Mouse (Mus musculus): Measurements from ENCODE around the gene Tmem86b. TPM values are rescaled to one million over a fixed set of nuclear protein-coding genes. Genes with fewer than 3 reads are reported as not detected.

The Tmem86b gene
- polyA plus RNA-seq, 1 experiment from 2014 or later: 0.22 TPM

GRCm38 (mm10) chr7:4654221-4654620 is 23.0 kb upstream of the Tmem86b start:
- Histone ChIP-seq H3K27ac (replicated peaks) (peak overlapping the region; percentile 81), H3K9ac (ENCODE audit: low read length) (peak overlapping the region; percentile 35; the same call in 1 of the 2 replicates), H3K27me3 (ENCODE audit: control insufficient read depth, insufficient read depth, low read length) (no peaks in the 10 kb centered on the region), H3K4me1 (replicated peaks; ENCODE audit: control insufficient read depth, insufficient read depth) (0 out of 2 replicates have a peak, but pooled peaks cover 7% of the 10 kb centered on the region), H3K9me3 (ENCODE audit: control insufficient read depth, low read length) (no peaks in the 10 kb centered on the region), H3K36me3 (ENCODE audit: control insufficient read depth, insufficient read depth, low read length) (no peaks in the 10 kb centered on the region; the same call in 1 of the 2 replicates), H3K4me3 (ENCODE audit: low read depth, low read length) (no peak overlapping the region), H3K4me2 (replicated peaks; ENCODE audit: low read depth) (peak overlapping the region; percentile 32; the same call in 1 of the 2 replicates)
- DNase-seq (ENCODE audit: low spot score) (no peak), ATAC-seq (ENCODE audit: low FRiP score, low TSS enrichment) (no peak)
- no peak for TF ChIP-seq CTCF (IDR thresholded peaks at IDR 0.05; ENCODE audit: low read depth)
- no peak for TF ChIP-seq EP300 (optimal IDR thresholded peaks at IDR 0.05)
- 58% methylated on average over 2 of the region's 2 CpGs for WGBS

- WGBS: 68% methylated on average over 7 of the region's 7 CpGs
- DNase-seq (ENCODE audit: low spot score) (no peak), ATAC-seq (ENCODE audit: low FRiP score, low TSS enrichment) (no peak)
- Histone ChIP-seq H3K4me1 (replicated peaks; ENCODE audit: control insufficient read depth, insufficient read depth) (0 out of 2 replicates have a peak, but pooled peaks cover 7% of the 10 kb centered on the region), H3K27ac (replicated peaks) (peak overlapping the region; percentile 81), H3K4me2 (replicated peaks; ENCODE audit: low read depth) (peak overlapping the region; percentile 32; the same call in 1 of the 2 replicates), H3K9me3 (ENCODE audit: control insufficient read depth, low read length) (no peaks in the 10 kb centered on the region), H3K27me3 (ENCODE audit: control insufficient read depth, insufficient read depth, low read length) (no peaks in the 10 kb centered on the region), H3K36me3 (ENCODE audit: control insufficient read depth, insufficient read depth, low read length) (no peaks in the 10 kb centered on the region; the same call in 1 of the 2 replicates), H3K9ac (ENCODE audit: low read length) (peak overlapping the region; percentile 35; the same call in 1 of the 2 replicates), H3K4me3 (ENCODE audit: low read depth, low read length) (no peak overlapping the region)
- TF ChIP-seq EP300 (optimal IDR thresholded peaks at IDR 0.05) (no peak), CTCF (IDR thresholded peaks at IDR 0.05; ENCODE audit: low read depth) (no peak)
Measured at GRCm38 (mm10) chr7:4653780-4654179, 22.6 kb upstream of the Tmem86b start.

- no peak for ATAC-seq (ENCODE audit: low FRiP score, low TSS enrichment)
- no peaks in the 10 kb centered on the region; the same call in 1 of the 2 replicates for H3K36me3 ChIP-seq (ENCODE audit: control insufficient read depth, insufficient read depth, low read length)
- no peak overlapping the region for H3K9ac ChIP-seq (ENCODE audit: low read length)
- H3K9me3 ChIP-seq (ENCODE audit: control insufficient read depth, low read length): no peaks in the 10 kb centered on the region
- peak overlapping the region; percentile 81; the same call in 1 of the 2 replicates for H3K27ac ChIP-seq (replicated peaks)
- no peak overlapping the region; the same call in 1 of the 2 replicates for H3K4me2 ChIP-seq (replicated peaks; ENCODE audit: low read depth)
- H3K4me1 ChIP-seq (replicated peaks; ENCODE audit: control insufficient read depth, insufficient read depth): 0 out of 2 replicates have a peak, but pooled peaks cover 7% of the 10 kb centered on the region
- H3K27me3 ChIP-seq (ENCODE audit: control insufficient read depth, insufficient read depth, low read length): no peaks in the 10 kb centered on the region
- DNase-seq (ENCODE audit: low spot score): no peak
- no peak for TF ChIP-seq CTCF (IDR thresholded peaks at IDR 0.05; ENCODE audit: low read depth)
- no peak for TF ChIP-seq EP300 (optimal IDR thresholded peaks at IDR 0.05)
- no peak overlapping the region for H3K4me3 ChIP-seq (ENCODE audit: low read depth, low read length)
- 76% methylated on average over 5 of the region's 5 CpGs for WGBS
Measured at GRCm38 (mm10) chr7:4653351-4653750, 22.1 kb upstream of the Tmem86b start.

GRCm38 (mm10) chr7:4652726-4653125 is 21.5 kb upstream of the Tmem86b start:
- WGBS: 84% methylated on average over 5 of the region's 5 CpGs
- Histone ChIP-seq H3K27me3 (ENCODE audit: control insufficient read depth, insufficient read depth, low read length) (no peaks in the 10 kb centered on the region), H3K4me2 (replicated peaks; ENCODE audit: low read depth) (no peak overlapping the region), H3K27ac (replicated peaks) (no peak overlapping the region), H3K4me3 (ENCODE audit: low read depth, low read length) (no peak overlapping the region), H3K9me3 (ENCODE audit: control insufficient read depth, low read length) (no peaks in the 10 kb centered on the region), H3K4me1 (replicated peaks; ENCODE audit: control insufficient read depth, insufficient read depth) (0 out of 2 replicates have a peak, but pooled peaks cover 7% of the 10 kb centered on the region), H3K9ac (ENCODE audit: low read length) (no peak overlapping the region), H3K36me3 (ENCODE audit: control insufficient read depth, insufficient read depth, low read length) (no peaks in the 10 kb centered on the region; the same call in 1 of the 2 replicates)
- no peak for TF ChIP-seq CTCF (IDR thresholded peaks at IDR 0.05; ENCODE audit: low read depth)
- no peak for TF ChIP-seq EP300 (optimal IDR thresholded peaks at IDR 0.05)
- no peak for ATAC-seq (ENCODE audit: low FRiP score, low TSS enrichment)
- no peak for DNase-seq (ENCODE audit: low spot score)

GRCm38 (mm10) chr7:4651581-4651980 is 20.4 kb upstream of the Tmem86b start:
- 56% methylated on average over 8 of the region's 8 CpGs for WGBS
- no peak for DNase-seq (ENCODE audit: low spot score)
- Histone ChIP-seq H3K9me3 (ENCODE audit: control insufficient read depth, low read length) (no peaks in the 10 kb centered on the region), H3K9ac (ENCODE audit: low read length) (no peak overlapping the region), H3K4me2 (replicated peaks; ENCODE audit: low read depth) (no peak overlapping the region), H3K27ac (replicated peaks) (no peak overlapping the region), H3K27me3 (ENCODE audit: control insufficient read depth, insufficient read depth, low read length) (no peaks in the 10 kb centered on the region), H3K4me1 (replicated peaks; ENCODE audit: control insufficient read depth, insufficient read depth) (0 out of 2 replicates have a peak, but pooled peaks cover 7% of the 10 kb centered on the region), H3K4me3 (ENCODE audit: low read depth, low read length) (no peak overlapping the region), H3K36me3 (ENCODE audit: control insufficient read depth, insufficient read depth, low read length) (peaks cover under 1% of the 10 kb centered on the region)
- peak; percentile 43; the same call in 1 of the 2 replicates for ATAC-seq (ENCODE audit: low FRiP score, low TSS enrichment)
- TF ChIP-seq CTCF (IDR thresholded peaks at IDR 0.05; ENCODE audit: low read depth): no peak
- TF ChIP-seq EP300 (optimal IDR thresholded peaks at IDR 0.05): no peak

GRCm38 (mm10) chr7:4647992-4648391 is 16.8 kb upstream of the Tmem86b start:
- ATAC-seq (ENCODE audit: low FRiP score, low TSS enrichment) (no peak), DNase-seq (ENCODE audit: low spot score) (no peak)
- TF ChIP-seq CTCF (IDR thresholded peaks at IDR 0.05; ENCODE audit: low read depth) (no peak), EP300 (optimal IDR thresholded peaks at IDR 0.05) (no peak)
- 79% methylated on average over 2 of the region's 2 CpGs for WGBS
- Histone ChIP-seq H3K27ac (replicated peaks) (no peak overlapping the region; the same call in 1 of the 2 replicates), H3K9me3 (ENCODE audit: control insufficient read depth, low read length) (no peaks in the 10 kb centered on the region), H3K27me3 (ENCODE audit: control insufficient read depth, insufficient read depth, low read length) (no peaks in the 10 kb centered on the region), H3K9ac (ENCODE audit: low read length) (no peak overlapping the region), H3K4me1 (replicated peaks; ENCODE audit: control insufficient read depth, insufficient read depth) (no peaks in the 10 kb centered on the region), H3K36me3 (ENCODE audit: control insufficient read depth, insufficient read depth, low read length) (peaks cover 7% of the 10 kb centered on the region), H3K4me2 (replicated peaks; ENCODE audit: low read depth) (no peak overlapping the region), H3K4me3 (ENCODE audit: low read depth, low read length) (no peak overlapping the region)

Data from stomach, postnatal 0 days (tissue).